Mouse (Mus musculus) c-Kit-positive CD71-negative TER-119-negative erythroid progenitor cells, embryonic 14.5 days (primary cell): ENCODE measurements at regions not wholly inside any gene's neighbourhood (a gene's known extent, or its start where the extent isn't known, plus 50 kb on each side); places are given as distances from the start of the nearest gene placed in this dataset.

Experiments
- DNase-seq: peaks from one replicate; pipeline ENCODE4 v3.0.0-alpha.2; 2013; ENCODE audit warnings: low read depth

- DNase-seq: no peak
Observed at GRCm38 (mm10) chr6:59556668-59557310, 130.7 kb upstream of the Gprin3 start.

GRCm38 (mm10) chr6:59537025-59537424 is 110.9 kb upstream of the Gprin3 start:
- DNase-seq: no peak

- no peak for DNase-seq
Observed at GRCm38 (mm10) chr6:59524940-59525265, 98.8 kb upstream of the Gprin3 start.

GRCm38 (mm10) chr6:59524095-59524939 is 98.2 kb upstream of the Gprin3 start:
- DNase-seq: no peak

GRCm38 (mm10) chr6:59522960-59523359 is 96.9 kb upstream of the Gprin3 start:
- no peak for DNase-seq

GRCm38 (mm10) chr6:59500818-59501217 is 74.7 kb upstream of the Gprin3 start:
- DNase-seq: no peak

GRCm38 (mm10) chr6:59498800-59499199 is 72.7 kb upstream of the Gprin3 start:
- DNase-seq: no peak

- peak; percentile 22 for DNase-seq
Observed at GRCm38 (mm10) chr6:59498079-59498478, 72.0 kb upstream of the Gprin3 start.

GRCm38 (mm10) chr6:59489001-59489575 is 63.0 kb upstream of the Gprin3 start:
- DNase-seq: no peak

- DNase-seq: no peak
Observed at GRCm38 (mm10) chr6:59488386-59488785, 62.3 kb upstream of the Gprin3 start.

GRCm38 (mm10) chr6:59484004-59484403 is 57.9 kb upstream of the Gprin3 start:
- DNase-seq: no peak

GRCm38 (mm10) chr6:59483587-59483986 is 57.5 kb upstream of the Gprin3 start:
- peak; percentile 14 for DNase-seq
